Comparison of ENCODE assay signal across 11 mouse cellular contexts in the genomic region with DNA sequence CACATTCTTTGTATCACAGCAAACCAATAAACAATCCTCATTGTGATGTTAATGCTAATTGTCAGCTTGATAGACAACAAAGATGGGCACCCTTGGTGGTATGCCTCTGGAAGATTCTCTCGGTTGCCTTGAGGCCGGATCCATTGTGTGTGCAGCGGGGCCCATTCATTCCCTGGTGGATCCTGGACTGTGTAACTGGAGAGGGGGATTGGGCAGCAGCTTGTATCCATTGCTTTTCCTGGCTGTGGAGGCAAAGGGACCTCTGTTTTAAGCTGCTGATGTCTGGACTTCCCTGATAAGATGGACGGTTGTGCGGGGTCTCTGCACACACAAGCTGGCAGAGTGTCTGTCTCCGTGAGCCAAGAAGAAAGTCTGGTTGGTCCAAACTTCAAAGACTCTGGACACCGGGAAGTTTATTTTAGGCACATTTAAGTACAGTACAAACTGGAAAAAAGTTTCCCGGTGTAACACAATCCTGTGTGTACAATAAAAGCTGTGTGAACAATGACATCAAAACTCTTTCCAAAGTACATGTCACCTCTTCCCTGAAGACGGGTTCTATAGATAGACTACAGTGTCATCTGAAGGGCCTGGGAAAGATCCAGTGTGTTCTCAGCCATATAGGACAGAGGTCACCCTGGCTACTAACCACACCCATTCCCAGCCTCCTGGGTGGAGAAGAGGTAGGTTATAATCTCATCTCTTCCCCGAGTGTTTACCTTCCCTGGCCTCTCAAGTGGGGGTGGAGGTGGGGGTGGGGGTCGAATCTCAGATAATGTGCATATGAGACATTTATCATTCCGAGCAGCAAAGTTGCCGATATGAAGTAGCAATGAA. TPM values are rescaled to one million over a fixed set of nuclear protein-coding genes. Genes with fewer than 3 reads are reported as not detected.
DNase-seq lines count a peak whose midpoint lies in the region; ATAC-seq and TF ChIP-seq lines count a peak whose summit lies in the region.
"Had no signal": no experiment of that assay in that cellular context is flagged by ENCODE, and none has a peak within 500 bp of the region (broad histone marks: within the 10 kb centered on the region; RNA-seq: fewer than 3 reads in every experiment).

No protein-coding gene starts in this region.

- H3K27ac ChIP-seq in forebrain, embryonic 10.5 days = 0 out of 2 replicates have a peak overlapping the region, but pooled peaks have one; percentile 51
- H3K27ac ChIP-seq in forebrain, embryonic 16.5 days (ENCODE audit: low read length) = no peak overlapping the region
- no peak overlapping the region for H3K27ac ChIP-seq in lung, postnatal 0 days (ENCODE audit: low read length)
- peak overlapping the region; percentile 84 for H3K27ac ChIP-seq in heart, embryonic 16.5 days (ENCODE audit: low read length)
- no peak overlapping the region for H3K27ac ChIP-seq in liver, postnatal 0 days (ENCODE audit: low read depth)
- H3K27ac ChIP-seq: kidney, embryonic 15.5 days had no signal

- no peak overlapping the region for H3K4me2 ChIP-seq in forebrain, embryonic 16.5 days (ENCODE audit: low read length)
- H3K4me2 ChIP-seq in lung, postnatal 0 days (replicated peaks; ENCODE audit: low read depth, low read length) = no peak overlapping the region
- peak overlapping the region; percentile 14 for H3K4me2 ChIP-seq in heart, embryonic 16.5 days (ENCODE audit: low read depth, low read length)
- H3K4me2 ChIP-seq in liver, postnatal 0 days (ENCODE audit: low read depth, low read length) = no peak overlapping the region
- H3K4me2 ChIP-seq: kidney, embryonic 15.5 days had no signal

- H3K27me3 ChIP-seq in forebrain, embryonic 10.5 days (ENCODE audit: poor library complexity, severe bottlenecking) = peaks cover 18% of the 10 kb centered on the region
- no peaks in the 10 kb centered on the region for H3K27me3 ChIP-seq in forebrain, embryonic 16.5 days (replicated peaks; ENCODE audit: control insufficient read depth, insufficient read depth, low read length)
- H3K27me3 ChIP-seq in lung, postnatal 0 days (replicated peaks; ENCODE audit: insufficient read depth, low read length) = no peaks in the 10 kb centered on the region
- no peaks in the 10 kb centered on the region for H3K27me3 ChIP-seq in heart, embryonic 16.5 days (ENCODE audit: control insufficient read depth, insufficient read depth, low read length)
- no peaks in the 10 kb centered on the region for H3K27me3 ChIP-seq in liver, postnatal 0 days (ENCODE audit: insufficient read depth, low read length)
- H3K27me3 ChIP-seq: kidney, embryonic 15.5 days had no signal

- no peak for DNase-seq in forebrain, embryonic 10.5 days (ENCODE audit: extremely low spot score, low spot score)
- peak; percentile 63 for DNase-seq in lung, postnatal 0 days (ENCODE audit: low spot score)
- no peak for DNase-seq in lung, postnatal 14 days
- no peak for DNase-seq in liver, postnatal 0 days
- DNase-seq in cerebellum, postnatal 36 days = no peak
- no peak for DNase-seq in spleen, adult 12 weeks (ENCODE audit: low spot score)
- DNase-seq: cerebellum, adult 9-11 months had no signal

- TF ChIP-seq CTCF in lung, postnatal 0 days (IDR thresholded peaks at IDR 0.05) = no peak
- no peak for TF ChIP-seq CTCF in liver, postnatal 0 days (IDR thresholded peaks at IDR 0.05; ENCODE audit: low read depth)

- no peak overlapping the region for H3K9ac ChIP-seq in forebrain, embryonic 16.5 days (replicated peaks; ENCODE audit: low read depth, low read length)
- no peak overlapping the region for H3K9ac ChIP-seq in lung, postnatal 0 days (replicated peaks; ENCODE audit: low read depth)
- peak overlapping the region; percentile 33 for H3K9ac ChIP-seq in heart, embryonic 16.5 days (ENCODE audit: low read length)
- peak overlapping the region; percentile 7; the same call in 1 of the 2 replicates for H3K9ac ChIP-seq in liver, postnatal 0 days (replicated peaks)
- H3K9ac ChIP-seq: kidney, embryonic 15.5 days had no signal

- peaks cover 43% of the 10 kb centered on the region for H3K4me1 ChIP-seq in forebrain, embryonic 10.5 days
- H3K4me1 ChIP-seq in forebrain, embryonic 16.5 days (replicated peaks; ENCODE audit: control insufficient read depth, insufficient read depth, low read length) = peaks cover 13% of the 10 kb centered on the region; the same call in 1 of the 2 replicates
- H3K4me1 ChIP-seq in lung, postnatal 0 days (ENCODE audit: insufficient read depth, low read depth, low read length) = 0 out of 2 replicates have a peak, but pooled peaks cover 6% of the 10 kb centered on the region
- H3K4me1 ChIP-seq in heart, embryonic 16.5 days (ENCODE audit: control insufficient read depth, insufficient read depth, low read length) = peaks cover 29% of the 10 kb centered on the region
- H3K4me1 ChIP-seq in liver, postnatal 0 days (ENCODE audit: insufficient read depth) = peaks cover 14% of the 10 kb centered on the region

- H3K9me3 ChIP-seq in forebrain, embryonic 10.5 days = no peaks in the 10 kb centered on the region
- no peaks in the 10 kb centered on the region for H3K9me3 ChIP-seq in forebrain, embryonic 16.5 days (ENCODE audit: control insufficient read depth, low read length)
- no peaks in the 10 kb centered on the region for H3K9me3 ChIP-seq in lung, postnatal 0 days (ENCODE audit: low read length)
- H3K9me3 ChIP-seq in heart, embryonic 16.5 days (replicated peaks; ENCODE audit: control insufficient read depth, low read length) = no peaks in the 10 kb centered on the region
- H3K9me3 ChIP-seq in liver, postnatal 0 days (ENCODE audit: low read length) = no peaks in the 10 kb centered on the region
- H3K9me3 ChIP-seq: kidney, embryonic 15.5 days had no signal

- WGBS in forebrain, embryonic 10.5 days = 63% methylated on average over 13 of the region's 13 CpGs
- 45% methylated on average over 13 of the region's 13 CpGs for WGBS in forebrain, embryonic 16.5 days
- 19% methylated on average over 13 of the region's 13 CpGs for WGBS in lung, postnatal 0 days
- 17% methylated on average over 13 of the region's 13 CpGs for WGBS in heart, embryonic 16.5 days
- WGBS in liver, postnatal 0 days (ENCODE audit: insufficient replicate concordance) = 47% methylated on average over 13 of the region's 13 CpGs

- ATAC-seq in forebrain, embryonic 16.5 days = no peak
- ATAC-seq in lung, postnatal 0 days = peak; percentile 52
- peak; percentile 70 for ATAC-seq in heart, embryonic 16.5 days (replicated peaks; ENCODE audit: extremely low read depth, insufficient read depth, low FRiP score)
- peak; percentile 56 for ATAC-seq in liver, postnatal 0 days

- peak; percentile 62; the same call in 1 of the 2 replicates for TF ChIP-seq EP300 in lung, postnatal 0 days (IDR thresholded peaks at IDR 0.05)
- TF ChIP-seq EP300 in liver, postnatal 0 days (IDR thresholded peaks at IDR 0.05; ENCODE audit: low read depth) = 0 out of 2 replicates have a peak, but pooled peaks have one; percentile 14

- no peak overlapping the region for H3K4me3 ChIP-seq in forebrain, embryonic 10.5 days
- H3K4me3 ChIP-seq in forebrain, embryonic 16.5 days (replicated peaks; ENCODE audit: low read length) = no peak overlapping the region
- no peak overlapping the region for H3K4me3 ChIP-seq in lung, postnatal 0 days (ENCODE audit: low read depth, low read length)
- H3K4me3 ChIP-seq in heart, embryonic 16.5 days (ENCODE audit: low read length) = no peak overlapping the region
- H3K4me3 ChIP-seq in liver, postnatal 0 days (ENCODE audit: low read depth, low read length) = no peak overlapping the region
- H3K4me3 ChIP-seq: erythroblast, embryonic 14.5 days; kidney, embryonic 15.5 days had no signal

- no peaks in the 10 kb centered on the region for H3K36me3 ChIP-seq in forebrain, embryonic 10.5 days (replicated peaks)
- no peaks in the 10 kb centered on the region for H3K36me3 ChIP-seq in forebrain, embryonic 16.5 days (ENCODE audit: control insufficient read depth, insufficient read depth)
- H3K36me3 ChIP-seq in lung, postnatal 0 days (ENCODE audit: insufficient read depth, low read length) = no peaks in the 10 kb centered on the region
- no peaks in the 10 kb centered on the region for H3K36me3 ChIP-seq in heart, embryonic 16.5 days (ENCODE audit: control insufficient read depth, insufficient read depth)
- H3K36me3 ChIP-seq in liver, postnatal 0 days (replicated peaks; ENCODE audit: insufficient read depth, low read length) = no peaks in the 10 kb centered on the region
- H3K36me3 ChIP-seq: kidney, embryonic 15.5 days had no signal

RNA-seq across cellular contexts. Expression of a gene that starts 31.5 kb away (rescaled TPM):
- polyA plus RNA-seq in forebrain, embryonic 10.5 days (2016; fragmentation: Nextera tagmentation; extraction: Ambion mirVana) = 160 and 171 TPM in 2 replicates
- 42.1 and 48.9 TPM in 2 replicates for polyA plus RNA-seq in forebrain, embryonic 16.5 days (2015; fragmentation: Nextera tagmentation; extraction: Ambion mirVana)
- polyA plus RNA-seq in lung, postnatal 0 days (2015; fragmentation: Nextera tagmentation; extraction: Ambion mirVana) = 45.1 and 53.2 TPM in 2 replicates
- 130 and 149 TPM in 2 replicates for polyA plus RNA-seq in heart, embryonic 16.5 days (2015; fragmentation: Nextera tagmentation; extraction: Ambion mirVana)
- polyA plus RNA-seq in liver, postnatal 0 days (2015; fragmentation: Nextera tagmentation; extraction: Ambion mirVana) = 149 and 152 TPM in 2 replicates

RNA-seq across cellular contexts. Expression of a gene that starts 44.7 kb away (rescaled TPM):
- 2,769 and 3,107 TPM in 2 replicates for polyA plus RNA-seq in forebrain, embryonic 10.5 days (2016; fragmentation: Nextera tagmentation; extraction: Ambion mirVana)
- 16,411 and 16,831 TPM in 2 replicates for polyA plus RNA-seq in forebrain, embryonic 16.5 days (2015; fragmentation: Nextera tagmentation; extraction: Ambion mirVana)
- 881 and 945 TPM in 2 replicates for polyA plus RNA-seq in lung, postnatal 0 days (2015; fragmentation: Nextera tagmentation; extraction: Ambion mirVana)
- polyA plus RNA-seq in heart, embryonic 16.5 days (2015; fragmentation: Nextera tagmentation; extraction: Ambion mirVana) = 727 and 789 TPM in 2 replicates
- polyA plus RNA-seq in liver, postnatal 0 days (2015; fragmentation: Nextera tagmentation; extraction: Ambion mirVana) = 28.1 and 28.7 TPM in 2 replicates

RNA-seq across cellular contexts. Expression of a gene that starts 44.8 kb away (rescaled TPM):
- not detected in 2 replicates for polyA plus RNA-seq in forebrain, embryonic 10.5 days (2016; fragmentation: Nextera tagmentation; extraction: Ambion mirVana)
- polyA plus RNA-seq in forebrain, embryonic 16.5 days (2015; fragmentation: Nextera tagmentation; extraction: Ambion mirVana) = not detected in 2 replicates
- not detected in 2 replicates for polyA plus RNA-seq in lung, postnatal 0 days (2015; fragmentation: Nextera tagmentation; extraction: Ambion mirVana)
- not detected in 2 replicates for polyA plus RNA-seq in heart, embryonic 16.5 days (2015; fragmentation: Nextera tagmentation; extraction: Ambion mirVana)
- polyA plus RNA-seq in liver, postnatal 0 days (2015; fragmentation: Nextera tagmentation; extraction: Ambion mirVana) = not detected in 2 replicates
- polyA plus RNA-seq: erythroblast, embryonic 14.5 days; kidney, embryonic 15.5 days had no signal

RNA-seq across cellular contexts. Expression of a gene that starts 56.8 kb away (rescaled TPM):
- 0.20 and 0.33 TPM in 2 replicates for polyA plus RNA-seq in forebrain, embryonic 10.5 days (2016; fragmentation: Nextera tagmentation; extraction: Ambion mirVana)
- 1.3 and 2.2 TPM in 2 replicates for polyA plus RNA-seq in forebrain, embryonic 16.5 days (2015; fragmentation: Nextera tagmentation; extraction: Ambion mirVana)
- 0.32 and 0.42 TPM in 2 replicates for polyA plus RNA-seq in lung, postnatal 0 days (2015; fragmentation: Nextera tagmentation; extraction: Ambion mirVana)
- polyA plus RNA-seq in heart, embryonic 16.5 days (2015; fragmentation: Nextera tagmentation; extraction: Ambion mirVana) = 1.4 and 2.4 TPM in 2 replicates
- polyA plus RNA-seq in liver, postnatal 0 days (2015; fragmentation: Nextera tagmentation; extraction: Ambion mirVana) = 0.53 and 0.85 TPM in 2 replicates
- polyA plus RNA-seq: erythroblast, embryonic 14.5 days had no signal

Comparison
In these comparisons a context has a peak if more than half of its experiments do, and no peak if none do; other contexts are left out.
1. H3K27ac ChIP-seq: peak in forebrain, embryonic 10.5 days (single experiment) and heart, embryonic 16.5 days (single experiment); none in forebrain, embryonic 16.5 days (single experiment), lung, postnatal 0 days (single experiment) and liver, postnatal 0 days (single experiment).
2. H3K9ac ChIP-seq: peak in heart, embryonic 16.5 days (single experiment) and liver, postnatal 0 days (single experiment); none in forebrain, embryonic 16.5 days (single experiment) and lung, postnatal 0 days (single experiment).
3. RNA of a gene that starts 44.7 kb away (polyA plus RNA-seq): 16,411 to 16,831 TPM in forebrain, embryonic 16.5 days, 2,769 to 3,107 TPM in forebrain, embryonic 10.5 days, 881 to 945 TPM in lung, postnatal 0 days and 727 to 789 TPM in heart, embryonic 16.5 days; 28.1 to 28.7 TPM in liver, postnatal 0 days; every median in the first group is over 10 times any median in the second.